Mouse (Mus musculus): ENCODE measurements around the gene Atp8b3.

DNA sequence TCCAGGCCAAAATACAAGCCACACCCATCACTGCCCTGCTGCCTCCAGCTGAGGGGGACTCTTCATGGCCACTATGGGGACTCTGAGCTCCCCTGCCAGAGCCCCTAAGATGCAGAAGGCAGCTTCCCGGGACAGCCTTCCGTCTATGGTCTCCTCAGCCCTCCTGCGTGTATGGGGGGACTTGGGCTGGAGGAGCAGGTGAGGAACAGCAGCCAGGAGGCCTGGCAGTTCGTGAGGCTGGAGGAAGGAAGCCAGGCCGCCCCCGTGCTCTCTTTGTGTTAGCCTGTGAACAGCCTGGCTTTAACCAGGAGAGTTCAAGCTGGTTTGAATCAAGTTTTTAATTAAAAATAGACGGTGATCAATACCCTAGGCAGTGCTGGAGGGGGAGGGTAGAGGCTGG is 36.6 kb downstream of the Atp8b3 start:
- TF ChIP-seq CTCF (IDR thresholded peaks at IDR 0.05; ENCODE audit: extremely low read depth, insufficient read depth, insufficient read length, insufficient replicate concordance) (no peak), POLR2A (IDR thresholded peaks at IDR 0.05; ENCODE audit: low read depth, low read length) (no peak)

Data from spleen, adult 2 months (tissue).